Mouse (Mus musculus): ENCODE measurements around the gene Ppp1r9a.
"Not testable (repeated sequence)": the region's sequence is repeated elsewhere in the genome, so short reads cannot be mapped to it uniquely, and the experiment has no call there.

The Ppp1r9a gene

DNA sequence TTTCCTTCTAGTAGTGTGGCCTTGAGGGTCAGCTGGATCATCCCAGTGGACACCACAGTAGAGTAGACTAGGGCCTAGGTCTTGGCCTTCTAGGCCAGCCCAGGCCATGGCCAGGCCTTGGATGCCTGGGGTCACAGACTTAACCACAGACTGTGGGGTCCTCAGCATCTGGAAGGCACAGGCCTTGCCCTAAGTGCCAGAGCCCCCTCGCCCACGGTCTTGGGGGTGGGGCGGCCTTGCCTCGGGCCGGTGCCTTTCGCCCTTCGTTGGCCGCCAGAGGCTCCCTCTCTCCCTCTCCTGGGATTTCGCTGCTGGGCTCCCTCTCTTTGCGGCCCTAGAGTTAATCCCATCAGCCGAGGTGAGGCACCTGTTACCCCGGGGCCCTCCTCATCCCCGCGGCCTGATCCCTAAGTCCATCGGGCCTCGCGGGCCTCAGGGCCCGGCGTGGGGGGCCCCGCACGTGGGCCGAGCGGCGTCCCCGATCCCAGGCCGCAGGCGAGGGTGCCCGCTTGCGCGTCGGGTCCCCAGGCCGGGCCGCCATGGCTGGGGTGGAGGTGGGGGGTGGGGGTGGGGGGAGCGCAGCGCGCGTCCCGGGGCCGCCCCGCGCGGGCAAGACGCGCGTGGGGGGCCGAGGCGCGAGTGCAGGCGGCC lies at the start of gene Ppp1r9a:
Gene Ppp1r9a, plus strand, starts transcription at position 244 of the 651 bp plus-strand sequence.
- DNase-seq, result peak; percentile 53 to 61

DNA sequence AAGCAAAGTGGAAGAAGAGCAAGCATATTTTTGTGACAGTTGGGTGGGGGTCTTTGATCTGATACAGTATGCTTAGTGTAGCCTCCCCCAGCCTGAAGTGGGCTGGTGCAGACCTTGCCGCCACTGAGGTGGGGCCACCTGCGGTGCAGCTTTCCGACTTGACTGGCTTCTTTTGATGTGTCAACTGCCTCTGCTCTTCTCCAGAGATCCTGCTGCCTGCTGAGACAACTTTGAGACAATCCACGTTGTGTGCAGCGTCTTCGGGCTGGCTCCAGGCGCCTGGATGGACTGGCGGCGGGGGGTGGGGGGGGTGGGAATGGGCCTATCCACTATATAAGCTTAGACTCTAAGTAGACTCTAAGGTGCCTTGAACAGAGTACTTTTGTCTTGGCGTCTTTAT lies 47.5 kb upstream of the Ppp1r9a start:
- DNase-seq, result no peak

DNA sequence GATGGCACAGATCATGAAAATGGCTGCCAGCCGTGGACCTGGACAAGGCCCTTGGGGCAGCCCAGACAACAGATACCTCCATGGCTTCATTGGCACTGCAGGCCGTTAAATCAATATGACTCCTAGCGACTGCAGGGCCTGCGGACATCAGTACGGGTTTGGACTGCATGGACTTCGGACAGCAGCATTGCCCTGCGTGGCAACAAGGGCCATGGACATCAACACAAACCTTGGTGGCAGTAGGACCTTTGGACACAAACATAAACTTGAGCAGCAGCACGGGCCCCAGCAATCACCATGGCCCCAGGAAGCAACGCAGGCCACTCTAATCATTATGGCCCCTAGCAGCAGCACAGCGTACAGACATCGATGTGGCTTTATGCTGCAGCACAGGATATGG lies 45.8 kb upstream of the Ppp1r9a start:
- no peak for DNase-seq

DNA sequence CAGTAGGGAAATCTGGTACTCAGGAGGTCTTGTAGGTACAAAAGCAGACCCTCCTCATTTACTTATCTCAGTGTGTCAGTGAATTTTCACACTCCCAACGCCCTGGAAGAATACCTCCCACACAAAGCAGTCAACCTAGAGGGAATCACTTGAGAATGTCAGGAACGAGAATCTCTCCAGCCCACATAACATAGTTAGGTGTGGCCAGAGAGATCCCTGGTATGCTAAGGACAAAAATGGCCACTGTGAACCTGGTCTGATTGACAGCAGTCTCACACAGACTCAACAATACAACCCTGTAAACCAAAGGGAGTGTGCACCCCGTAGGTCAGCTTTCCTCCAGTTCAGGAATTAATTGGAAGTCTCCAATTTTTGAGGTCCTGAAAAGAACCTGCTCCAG lies 18.4 kb upstream of the Ppp1r9a start:
- DNase-seq, result no peak

DNA sequence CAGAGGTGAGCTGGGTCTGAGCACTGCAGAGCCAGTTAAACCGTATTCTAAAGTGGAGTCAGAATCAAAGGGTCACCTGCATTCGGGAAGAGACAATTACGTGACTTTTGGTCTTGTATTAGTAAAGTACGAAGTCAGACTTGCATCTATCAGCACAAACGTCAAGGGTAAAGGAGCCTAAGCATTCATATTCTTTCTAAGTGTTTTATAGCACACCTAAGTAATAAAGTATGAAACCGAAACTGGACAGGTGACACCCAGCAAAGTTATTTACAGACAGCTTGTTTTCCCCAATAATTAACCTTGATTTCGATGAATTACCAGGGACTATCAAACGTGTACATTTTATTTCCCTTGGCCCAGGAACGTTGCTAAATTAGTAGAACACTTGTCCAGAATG lies 13.2 kb upstream of the Ppp1r9a start:
- DNase-seq, result no peak

DNA sequence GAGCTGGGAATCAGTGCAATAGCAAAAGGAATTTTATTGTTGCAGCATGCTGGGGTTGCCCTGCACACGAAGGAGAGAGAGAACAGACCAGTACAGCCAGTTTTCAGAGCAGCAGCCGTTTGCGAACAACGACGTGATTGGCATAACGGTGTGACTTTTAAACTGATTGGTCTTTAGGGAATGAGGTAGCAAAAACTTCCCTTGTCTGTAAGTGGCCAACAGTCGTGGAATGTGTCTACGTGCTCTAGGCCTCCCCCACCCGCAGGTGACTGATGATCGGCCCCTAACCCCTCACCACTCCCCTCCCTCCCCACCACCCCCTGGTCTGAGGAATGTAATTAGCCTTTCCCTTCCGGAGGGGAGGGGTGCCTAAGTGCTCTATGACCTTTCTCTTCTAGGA lies 10.3 kb upstream of the Ppp1r9a start:
- DNase-seq, result no peak

DNA sequence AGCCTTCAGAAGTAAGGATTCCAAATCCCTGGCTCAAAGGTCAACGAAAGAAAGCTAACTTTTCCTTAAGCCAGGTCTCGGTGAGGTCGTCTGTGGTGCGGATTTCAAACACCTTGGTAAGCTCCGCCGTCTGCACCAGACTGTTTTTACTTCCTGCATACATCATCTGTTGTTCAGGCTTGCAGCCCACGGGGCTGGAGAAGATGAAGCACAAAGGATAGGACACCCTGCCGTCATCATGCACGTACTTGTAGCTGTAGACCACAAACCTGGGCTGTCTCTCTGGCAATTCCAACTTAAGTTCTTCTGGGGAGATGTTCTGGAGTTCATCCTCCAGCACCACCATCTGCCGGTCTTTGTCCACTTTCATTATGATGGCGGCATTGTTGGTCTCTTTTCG lies 9.4 kb upstream of the Ppp1r9a start:
- not testable (repeated sequence) for DNase-seq

DNA sequence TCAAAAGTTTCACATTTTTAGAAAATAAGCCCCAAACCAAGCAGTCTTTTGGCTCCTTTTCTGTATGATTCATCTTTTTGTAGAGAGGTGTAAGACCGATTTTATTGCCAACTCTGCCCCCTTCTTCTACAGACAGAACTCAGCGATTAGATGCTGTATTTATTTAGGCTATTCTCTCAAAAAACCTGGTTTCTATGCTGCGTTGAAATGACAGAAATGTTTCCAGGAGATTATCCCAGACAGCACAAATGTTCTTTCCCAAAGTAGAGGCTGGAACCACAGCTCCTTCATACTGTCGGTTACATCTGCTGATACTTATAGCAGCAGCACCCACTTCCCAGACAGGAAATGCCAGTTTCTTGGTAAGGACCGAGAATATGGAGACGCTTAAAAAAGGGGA lies 2.8 kb upstream of the Ppp1r9a start:
- DNase-seq, result no peak

DNA sequence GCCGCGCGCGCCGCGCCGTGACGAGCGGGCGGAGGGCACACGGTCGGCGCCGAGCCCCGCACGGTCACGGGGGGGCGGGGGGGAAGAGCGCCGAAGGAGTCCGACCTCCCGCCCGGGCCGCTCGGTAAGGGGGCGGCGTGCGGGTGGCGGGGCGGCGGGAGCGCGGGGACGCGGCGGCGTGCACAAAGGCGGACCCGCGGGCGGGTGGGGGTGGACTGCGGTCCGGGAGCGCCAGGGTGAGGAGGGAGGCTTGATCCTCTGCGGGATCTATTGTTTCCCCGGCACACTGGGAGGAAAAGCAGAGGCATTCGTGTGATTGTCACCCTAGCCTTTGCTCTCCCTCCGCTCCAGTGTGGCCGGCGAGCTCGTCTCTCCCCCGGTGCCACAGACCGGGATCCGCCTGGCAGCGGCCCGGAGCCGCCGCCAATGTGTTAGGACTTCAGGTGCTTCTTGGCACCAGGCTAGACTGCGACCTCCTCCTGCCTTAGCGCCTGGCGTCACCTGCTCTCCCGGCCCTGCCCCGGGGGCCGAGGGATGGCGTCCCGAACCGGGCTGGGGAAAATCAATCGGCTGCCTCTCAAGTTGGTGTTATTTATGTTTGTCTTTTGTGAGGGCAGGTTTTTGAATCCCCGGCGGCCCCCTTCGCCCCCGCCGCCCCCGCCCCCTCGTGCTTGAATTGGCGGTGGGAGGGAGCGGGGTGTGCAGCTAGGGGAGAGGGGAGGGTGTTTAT lies 773 bp downstream of the Ppp1r9a start:
- DNase-seq, result peak; percentile 71 to 74

DNA sequence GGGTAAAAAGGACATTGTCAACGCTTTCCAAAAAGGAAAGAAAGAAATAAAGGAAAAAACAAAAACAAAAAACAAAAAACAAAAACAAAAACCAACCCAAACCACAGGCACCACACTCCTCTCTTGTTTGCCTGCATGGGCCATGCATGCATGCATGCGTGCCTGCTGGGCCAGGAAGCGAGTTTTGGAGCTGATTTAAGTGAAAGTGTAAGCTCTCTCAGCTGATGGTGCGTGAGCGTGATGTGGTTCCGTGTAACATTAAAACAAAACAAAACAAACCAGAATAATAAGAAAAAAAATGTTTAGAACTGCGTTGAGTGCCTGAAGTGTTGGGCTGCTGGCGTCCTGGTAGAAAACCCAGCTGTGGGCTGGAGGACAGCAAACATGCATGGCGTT lies 1.3 kb downstream of the Ppp1r9a start:
- DNase-seq, result peak; percentile 16 to 35

DNA sequence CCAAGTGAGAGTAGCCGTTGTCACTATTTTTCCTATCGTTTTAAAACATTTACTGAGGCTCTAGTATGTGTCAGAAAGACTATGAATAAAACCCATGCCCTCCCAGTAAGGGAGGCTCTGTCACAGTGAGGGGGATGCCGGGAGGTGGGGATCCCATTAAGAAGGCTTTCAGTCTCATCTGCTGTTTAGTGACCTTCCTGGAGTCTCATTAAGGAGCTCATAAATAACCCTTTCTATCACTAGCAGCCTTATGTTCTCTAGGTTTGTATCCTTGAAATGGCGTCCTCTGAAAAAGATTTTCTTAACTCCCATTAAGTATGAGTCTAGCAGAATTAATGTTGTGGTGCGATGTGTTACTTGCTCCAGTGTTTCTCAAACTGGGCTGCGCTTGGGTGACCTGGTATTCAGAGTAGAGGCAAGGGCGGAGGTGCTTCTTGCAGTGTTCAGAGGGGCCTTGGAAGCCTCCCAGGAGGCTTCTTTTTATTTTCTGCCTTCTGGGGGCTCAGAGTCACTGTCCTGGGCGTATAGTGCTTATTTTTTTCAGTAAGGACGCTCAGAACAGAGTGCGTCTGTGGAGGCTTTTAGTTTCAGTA lies 7.4 kb downstream of the Ppp1r9a start:
- no peak for DNase-seq

DNA sequence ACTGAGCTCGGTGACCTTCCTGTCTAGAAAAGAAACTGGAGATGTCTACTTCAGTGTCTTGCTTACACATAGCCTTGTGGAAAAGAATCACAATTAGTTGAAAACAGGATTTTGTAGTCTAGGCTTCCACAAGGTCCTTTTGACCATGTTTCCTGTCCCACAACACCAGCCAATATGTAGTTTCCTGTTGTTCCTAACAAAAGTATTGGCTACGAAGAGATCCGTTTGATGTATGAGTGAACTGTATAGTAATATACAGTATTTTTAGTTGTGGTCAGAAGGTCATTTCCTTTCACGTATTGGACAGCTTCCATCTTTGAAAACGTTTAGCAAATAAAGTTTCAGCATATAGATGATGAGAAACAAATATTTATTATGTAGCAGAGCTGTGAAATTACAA lies 15.8 kb downstream of the Ppp1r9a start:
- no peak for DNase-seq

DNA sequence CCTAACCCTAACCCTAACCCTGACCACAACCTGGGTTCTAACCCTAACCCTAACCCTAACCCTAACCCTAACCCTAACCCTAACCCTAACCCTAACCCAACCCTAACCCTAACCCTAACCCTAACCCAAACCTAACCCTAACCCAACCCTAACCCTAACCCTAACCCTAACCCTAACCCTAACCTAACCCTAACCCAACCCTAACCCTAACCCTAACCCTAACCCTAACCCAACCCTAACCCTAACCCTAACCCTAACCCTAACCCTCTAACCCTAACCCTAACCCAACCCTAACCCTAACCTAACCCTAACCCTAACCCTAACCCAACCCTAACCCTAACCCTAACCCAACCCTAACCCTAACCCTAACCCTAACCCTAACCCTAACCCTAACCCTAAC lies 21.1 kb downstream of the Ppp1r9a start:
- not testable (repeated sequence) for DNase-seq

DNA sequence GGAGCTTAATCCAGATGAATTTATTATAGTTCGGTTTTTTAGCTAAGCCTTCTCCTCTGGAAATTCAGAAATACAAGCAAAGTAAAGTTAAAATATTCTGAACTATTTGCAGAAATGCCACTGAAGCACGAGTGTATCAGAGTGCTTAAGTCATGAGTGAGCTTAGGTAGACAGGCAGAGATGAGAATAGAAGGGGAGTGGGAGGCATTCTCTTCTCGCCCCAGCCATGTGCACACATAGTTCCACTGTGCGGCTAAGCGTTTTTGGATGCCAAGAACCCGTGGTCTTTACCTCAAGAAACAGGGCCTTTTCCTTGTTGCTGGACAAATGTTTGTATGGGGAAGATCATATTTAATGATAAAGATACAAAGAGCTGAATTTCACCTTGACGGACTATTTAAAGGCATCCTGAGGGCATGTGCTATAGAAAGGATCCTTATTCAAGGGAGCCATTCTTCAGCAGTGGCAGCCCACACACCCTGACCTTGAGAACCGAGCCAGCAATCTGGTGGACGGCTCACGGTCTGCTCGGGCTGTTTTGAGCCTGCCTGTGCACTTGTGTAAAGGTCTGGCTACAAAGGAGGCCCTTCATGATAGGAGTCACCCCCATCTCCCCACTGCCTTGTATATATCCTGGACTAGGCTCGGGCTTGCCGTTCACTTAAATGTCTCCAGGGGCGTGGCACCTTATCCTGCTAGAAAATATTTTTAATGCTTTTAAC lies 23.4 kb downstream of the Ppp1r9a start:
- DNase-seq, result no peak

DNA sequence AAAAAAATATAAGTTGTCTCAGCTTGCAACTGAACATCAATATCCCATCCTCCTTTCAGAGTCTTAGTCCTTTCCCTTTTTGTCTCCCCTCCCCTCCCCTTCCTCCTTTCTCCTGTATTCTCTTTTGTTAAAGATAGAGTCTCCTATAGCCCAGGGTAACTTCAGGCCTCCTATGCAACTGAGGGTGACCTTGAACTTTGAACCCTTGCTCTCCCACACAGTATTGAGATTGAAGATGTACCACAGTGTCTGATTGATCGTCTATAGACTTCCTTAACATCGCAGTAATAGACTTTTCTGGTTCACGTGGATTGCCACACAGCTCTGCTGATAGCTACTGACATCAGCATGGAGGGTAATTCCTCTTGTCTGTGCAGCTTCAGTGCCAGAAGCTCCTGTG lies 27.6 kb downstream of the Ppp1r9a start:
- DNase-seq, result no peak

DNA sequence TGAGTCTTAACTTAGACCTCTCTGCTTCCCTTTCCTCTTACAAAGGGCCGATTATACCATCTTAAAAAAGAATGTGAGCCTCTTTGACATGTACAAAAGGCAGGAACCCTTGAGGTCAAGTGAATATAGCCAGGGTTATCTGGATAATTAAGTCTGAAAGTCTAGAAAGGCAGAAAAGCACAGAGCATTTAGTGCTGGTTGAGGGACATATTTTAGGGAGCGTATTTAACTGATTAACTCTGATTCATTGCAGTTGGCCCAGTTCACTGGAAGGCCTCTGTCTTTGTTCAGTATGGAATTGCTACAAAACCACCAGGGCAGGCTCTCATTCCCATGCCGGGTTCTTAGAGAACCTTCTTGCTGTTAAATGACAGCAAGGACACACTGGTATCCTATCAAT lies 36.2 kb downstream of the Ppp1r9a start:
- DNase-seq, result no peak

DNA sequence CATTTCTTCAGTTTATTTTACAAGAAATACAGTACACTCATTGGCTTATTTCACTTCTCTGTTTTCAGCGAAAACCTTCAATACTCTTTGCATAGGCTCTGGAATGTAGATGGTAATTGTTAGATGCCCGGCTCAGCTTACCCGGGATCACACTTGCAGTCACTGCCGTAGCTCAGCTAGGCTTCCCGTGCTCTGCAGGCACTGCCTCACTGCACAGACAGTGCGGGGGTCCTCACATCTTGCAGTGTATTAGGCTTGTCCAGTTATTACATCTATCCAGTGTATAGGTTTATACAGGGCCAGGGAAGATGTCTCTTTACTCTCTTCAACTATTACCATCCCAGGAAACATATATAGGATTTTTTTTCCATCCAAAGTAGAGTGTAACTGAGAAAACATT lies 37.4 kb downstream of the Ppp1r9a start:
- DNase-seq, result no peak

DNA sequence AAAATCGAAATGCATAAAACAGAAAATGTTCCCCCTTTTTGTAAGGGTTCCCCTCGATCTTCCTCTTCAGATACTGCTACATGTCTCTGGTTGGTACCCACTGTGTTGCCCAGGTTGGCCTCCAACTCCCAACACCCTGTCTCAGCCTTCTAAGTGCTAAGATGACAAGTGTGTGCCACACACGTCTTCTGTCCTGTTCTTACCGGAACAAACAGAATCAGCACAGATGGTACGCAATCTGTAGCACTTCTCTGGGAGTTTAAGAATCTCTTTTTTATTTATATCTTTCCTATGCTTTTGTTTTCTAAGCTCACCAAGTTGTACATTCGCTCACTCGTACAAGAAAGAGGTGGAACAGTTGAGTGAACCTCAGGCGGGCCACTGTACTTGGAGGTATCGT lies 37.9 kb downstream of the Ppp1r9a start:
- no peak for DNase-seq

DNA sequence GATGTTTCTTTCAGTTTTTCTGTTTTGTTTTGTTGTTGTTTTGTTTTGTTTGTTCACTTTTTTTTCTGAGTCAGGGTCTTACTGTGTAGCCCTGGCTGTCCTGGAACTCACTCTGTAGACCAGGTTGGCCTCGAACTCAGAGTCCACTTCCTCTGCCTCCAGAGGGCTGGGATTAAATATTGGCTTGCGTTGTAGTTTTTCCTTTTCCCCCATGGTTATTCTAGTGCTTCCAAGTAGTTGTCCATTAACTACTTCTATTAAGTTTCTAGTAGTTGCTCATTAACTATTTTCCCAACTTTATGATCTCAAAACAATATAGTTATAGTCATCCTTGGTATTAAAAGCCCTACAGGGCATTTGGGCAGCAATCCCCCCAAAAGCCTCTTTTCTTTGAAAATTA lies 41.1 kb downstream of the Ppp1r9a start:
- no peak for DNase-seq

DNA sequence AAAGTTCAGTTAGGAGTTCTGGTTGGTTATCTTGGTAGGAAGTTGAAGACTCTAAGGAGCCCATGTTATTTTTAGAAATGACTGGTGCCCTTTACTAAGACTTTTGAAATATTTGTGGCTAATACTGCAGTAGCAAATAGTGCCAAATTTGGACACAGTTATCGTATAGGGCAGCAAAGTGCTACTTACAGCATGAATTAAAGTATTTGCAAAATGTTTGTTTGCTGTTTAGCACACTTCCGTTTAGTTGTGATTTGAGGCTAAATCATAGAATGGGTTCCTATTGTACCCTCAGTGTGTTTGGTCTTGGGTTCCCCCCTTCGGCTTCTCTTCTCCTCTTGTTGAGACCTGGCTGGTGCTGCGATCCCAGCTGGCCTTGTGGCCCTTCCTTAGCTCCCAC lies 45.3 kb downstream of the Ppp1r9a start:
- no peak for DNase-seq

DNA sequence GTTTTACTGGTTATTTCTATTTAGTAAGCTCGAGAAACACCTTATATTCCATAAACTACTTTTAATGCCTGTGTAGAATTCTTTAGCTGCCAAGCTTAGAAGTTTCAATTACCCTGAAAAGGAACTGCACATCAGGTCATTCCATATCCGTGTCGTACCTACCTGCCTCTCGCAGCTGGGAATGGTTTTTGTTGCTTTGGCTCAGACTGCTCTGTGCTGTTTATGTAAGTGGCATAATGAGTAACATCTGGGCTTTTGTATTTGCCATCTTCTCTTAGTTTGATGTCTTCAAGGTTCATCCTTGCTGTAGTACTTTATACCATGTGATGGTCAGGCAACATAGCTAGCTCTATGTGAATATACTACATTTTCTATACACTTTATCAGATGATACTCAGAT lies 47.0 kb downstream of the Ppp1r9a start:
- DNase-seq, result no peak

DNA sequence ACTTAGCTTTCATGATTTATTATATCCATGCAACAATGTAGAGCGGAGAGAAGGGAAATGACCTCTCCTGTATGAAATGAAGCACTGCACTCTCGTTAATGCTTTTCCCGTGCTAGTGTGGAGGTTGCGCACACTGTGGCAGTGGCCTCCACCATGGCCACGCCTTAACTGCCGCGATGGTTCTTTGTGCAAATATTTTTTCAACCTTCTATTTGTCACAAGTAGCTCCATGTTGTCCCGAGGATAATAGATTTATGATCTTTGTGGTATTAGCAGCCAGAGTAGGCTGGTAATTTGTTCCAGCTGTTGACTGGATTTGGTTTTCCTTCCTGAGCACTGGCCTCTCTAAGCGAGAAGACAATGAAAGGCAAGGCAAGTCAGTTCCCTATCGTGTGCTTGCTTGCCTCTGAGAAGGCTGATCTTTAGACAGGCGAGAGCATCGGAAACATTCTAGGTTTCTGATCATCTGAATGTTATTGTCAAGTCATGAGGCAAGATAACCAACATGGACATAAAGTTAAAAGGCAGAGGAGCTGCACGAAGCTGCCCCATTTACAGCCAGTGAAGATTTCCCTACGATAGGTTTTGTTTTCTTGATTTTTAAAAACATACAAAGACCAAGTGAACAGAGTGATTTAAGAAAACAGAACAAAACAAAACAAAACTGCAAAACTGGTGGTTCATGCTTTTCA lies 50.5 kb downstream of the Ppp1r9a start:
- DNase-seq, result no peak

DNA sequence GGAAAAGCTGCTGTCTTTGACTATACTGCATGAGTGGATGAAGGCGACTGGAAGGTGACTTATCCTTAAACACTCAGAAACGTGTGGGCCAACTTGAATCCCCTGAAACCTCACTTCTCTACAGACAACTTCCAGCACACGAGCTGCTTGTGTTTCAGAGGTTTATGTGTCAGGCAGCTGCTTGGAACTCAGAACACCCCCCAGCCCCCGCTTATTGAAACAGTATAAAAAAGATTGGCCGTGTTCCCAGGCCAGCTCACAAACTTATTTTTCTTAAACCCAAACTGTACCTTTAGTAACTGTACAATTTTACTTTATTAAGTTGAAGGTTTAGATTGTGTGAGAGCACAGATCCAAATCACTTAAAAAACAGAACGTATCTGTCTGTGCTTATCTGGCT lies 53.9 kb downstream of the Ppp1r9a start:
- no peak for DNase-seq

All from cerebellum, postnatal 36 days (tissue).